Mouse (Mus musculus): ENCODE results near the gene Hnrnph3. TPM values are rescaled to one million over a fixed set of nuclear protein-coding genes. Genes with fewer than 3 reads are reported as not detected.

The Hnrnph3 gene
- total RNA-seq (2023): 76.1 TPM

DNA sequence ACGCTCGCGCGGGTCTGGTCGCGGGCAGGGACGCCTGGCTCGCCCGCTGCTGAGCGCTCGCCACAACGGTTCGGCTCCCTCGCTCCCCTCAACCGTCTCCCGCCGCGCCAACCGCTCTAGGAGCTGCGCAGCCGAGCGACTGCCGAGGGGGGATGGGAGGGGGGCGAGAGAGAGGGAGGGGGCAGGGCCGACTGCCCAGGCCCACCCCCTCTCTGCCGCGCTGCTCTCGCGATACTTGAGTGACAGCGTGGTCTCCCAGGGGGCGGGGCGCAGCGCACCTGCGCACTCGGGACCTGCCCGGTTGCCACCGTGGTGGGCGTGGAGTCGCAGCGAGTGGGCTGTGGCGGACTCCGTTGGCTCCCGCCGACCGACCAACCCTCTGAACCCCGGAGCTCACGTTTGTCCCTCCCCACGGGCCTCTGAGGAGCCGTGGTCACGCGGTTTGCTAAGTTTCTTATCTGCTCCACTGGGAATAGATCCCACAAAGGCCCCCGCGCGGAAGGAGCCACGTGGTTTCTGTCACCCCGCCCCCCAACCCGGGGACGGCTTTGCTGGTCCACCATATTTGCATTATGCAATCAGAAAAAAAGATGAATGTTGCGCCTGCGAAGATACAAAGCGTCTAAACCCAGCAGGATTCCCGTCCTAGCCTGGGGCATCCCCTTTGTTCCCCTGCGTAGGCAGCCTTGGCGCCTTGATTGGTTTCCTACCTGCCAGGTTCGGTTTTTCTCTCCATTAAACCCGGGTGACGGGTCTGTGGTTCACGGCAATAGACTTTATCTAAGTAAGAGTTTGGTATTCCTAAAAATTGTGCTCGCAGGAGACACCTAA is at the start of gene Hnrnph3, which contains the start of gene Pbld2:
Hnrnph3 (minus strand) TSS at position 469 of the 831 bp plus-strand sequence.
Pbld2 (plus strand) TSS at position 567 of the 831 bp plus-strand sequence.

GRCm38 (mm10) chr10:63059862-63060261 is 35.8 kb upstream of the Hnrnph3 start, which contains the start of gene Pbld1:
TSS of gene Pbld1 (plus strand) at chr10:63060162.

GRCm38 (mm10) chr10:62980039-62980954 is 43.7 kb downstream of the Hnrnph3 start, which contains the start of gene Rufy2:
TSS of gene Rufy2 (plus strand) at chr10:62980223.

Other genes with a start within 250 kb of the Hnrnph3 start
- 117 TPM for gene Ccar1, start 231.9 kb downstream of the Hnrnph3 start, total RNA-seq (2023)
- gene Tet1, start 115.2 kb downstream of the Hnrnph3 start, total RNA-seq (2023): 29.4 TPM
- gene Slc25a16, start 103.6 kb downstream of the Hnrnph3 start, total RNA-seq (2023): 14.9 TPM
- gene Dna2, start 77.2 kb downstream of the Hnrnph3 start, total RNA-seq (2023): 0.95 TPM
- gene Rufy2, start 44.0 kb downstream of the Hnrnph3 start, total RNA-seq (2023): 39.6 TPM
- gene Pbld2, start 98 bp upstream of the Hnrnph3 start, total RNA-seq (2023): 2.1 TPM
- gene Pbld1, start 35.9 kb upstream of the Hnrnph3 start, total RNA-seq (2023): not detected
- gene Atoh7, start 75.4 kb upstream of the Hnrnph3 start, total RNA-seq (2023): not detected
- not detected for gene Mypn, start 179.7 kb upstream of the Hnrnph3 start, total RNA-seq (2023)
- 127 TPM for gene Herc4, start 219.6 kb upstream of the Hnrnph3 start, total RNA-seq (2023)